Mouse (Mus musculus) activated CD4-positive, CD25-positive, alpha-beta regulatory T cell, adult 4 months (primary cell): ENCODE measurements around the gene Ccdc181. TPM values are rescaled to one million over a fixed set of nuclear protein-coding genes. Genes with fewer than 3 reads are reported as not detected.

Source experiments
- ATAC-seq: one replicate; pipeline ENCODE4 v1.8.0; 2017
- polyA plus RNA-seq, 2 experiments: library from polyadenylated mRNA; unstranded; fragments of 100-300 nt; shearing (Covaris generic); gene quantifications; one replicate each; pipeline ENCODE4 v1.2.1; 2017

Gene Ccdc181
- polyA plus RNA-seq, 2 experiments from 2014 or later, result 9.9 to 10.8 TPM

DNA sequence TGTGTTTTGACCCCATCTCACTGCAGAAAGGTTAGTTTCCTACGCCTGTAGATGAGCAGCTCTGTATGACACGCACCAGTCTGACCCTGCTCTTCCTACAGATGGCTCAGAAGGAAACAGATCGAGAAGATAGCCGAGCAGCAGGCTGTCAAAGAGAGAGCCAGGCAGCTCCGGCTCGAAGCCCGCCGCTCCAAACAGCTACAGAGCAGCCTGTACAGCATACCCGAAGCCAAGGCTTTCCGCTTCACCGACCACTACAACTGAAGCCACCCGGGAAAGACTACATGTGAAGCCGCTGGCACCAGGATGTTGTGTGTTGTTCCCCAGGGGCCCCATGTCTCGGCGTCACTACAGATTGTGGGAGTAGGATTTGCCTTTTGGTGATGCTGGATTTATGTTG, 12.0 kb downstream of the Ccdc181 start:
- ATAC-seq, result no peak

DNA sequence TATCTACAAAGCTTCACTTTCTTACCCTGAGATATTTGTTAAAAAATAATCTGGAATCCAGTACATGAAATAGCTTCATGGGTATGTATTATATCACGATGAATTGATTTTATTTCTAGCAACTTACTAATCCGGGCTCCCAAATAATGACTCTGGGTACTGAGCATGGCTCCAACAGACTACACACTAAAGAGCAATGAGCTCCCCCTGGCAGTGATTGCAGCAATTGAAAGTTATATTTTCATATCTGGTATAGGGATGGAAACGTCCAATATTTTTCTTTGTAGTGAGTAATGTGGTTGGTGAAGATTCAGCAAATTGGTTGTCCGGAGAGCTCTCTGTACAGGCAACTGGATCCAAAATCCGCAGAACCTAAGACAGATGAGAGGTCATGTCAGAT, 16.7 kb downstream of the Ccdc181 start:
- ATAC-seq, result no peak

DNA sequence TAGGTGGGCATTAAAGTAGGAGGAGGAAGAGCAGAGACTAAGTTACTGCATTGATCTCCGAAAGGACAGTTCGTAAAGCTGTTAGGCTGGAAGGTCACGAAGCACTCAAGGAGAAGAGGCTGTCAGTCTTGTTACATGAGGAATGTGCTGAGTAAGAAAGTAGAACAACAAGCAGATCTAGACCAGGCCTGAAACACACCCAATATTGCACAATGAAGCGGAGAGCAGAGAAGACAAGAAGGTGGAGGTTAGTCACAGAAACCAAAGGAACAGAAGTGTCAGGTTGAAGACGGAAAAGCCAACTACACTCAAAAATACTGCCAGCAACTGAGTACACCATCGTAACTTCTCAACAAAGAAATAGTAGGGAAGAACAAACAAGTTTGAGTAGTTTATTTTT, 18.7 kb downstream of the Ccdc181 start:
- ATAC-seq, result no peak

DNA sequence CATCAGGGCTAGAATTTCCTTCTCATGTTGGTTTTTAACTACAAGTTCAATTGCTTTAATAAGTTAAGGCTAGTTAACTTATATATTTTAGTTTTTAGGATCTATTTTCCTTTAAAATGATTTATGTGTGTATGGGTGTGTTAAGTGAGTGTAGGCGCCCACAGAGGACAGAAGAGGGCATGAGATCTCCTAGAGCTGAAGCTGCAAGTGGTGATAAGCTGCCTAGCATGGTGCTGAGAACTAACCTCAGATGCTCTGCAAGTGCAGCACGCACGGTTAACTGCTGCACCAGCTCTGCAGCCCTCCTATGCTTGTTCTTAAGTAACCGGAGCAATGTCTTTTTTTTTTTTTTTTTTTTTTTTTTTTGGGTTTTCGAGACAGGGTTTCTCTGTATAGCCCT, 21.1 kb downstream of the Ccdc181 start:
- no peak for ATAC-seq

DNA sequence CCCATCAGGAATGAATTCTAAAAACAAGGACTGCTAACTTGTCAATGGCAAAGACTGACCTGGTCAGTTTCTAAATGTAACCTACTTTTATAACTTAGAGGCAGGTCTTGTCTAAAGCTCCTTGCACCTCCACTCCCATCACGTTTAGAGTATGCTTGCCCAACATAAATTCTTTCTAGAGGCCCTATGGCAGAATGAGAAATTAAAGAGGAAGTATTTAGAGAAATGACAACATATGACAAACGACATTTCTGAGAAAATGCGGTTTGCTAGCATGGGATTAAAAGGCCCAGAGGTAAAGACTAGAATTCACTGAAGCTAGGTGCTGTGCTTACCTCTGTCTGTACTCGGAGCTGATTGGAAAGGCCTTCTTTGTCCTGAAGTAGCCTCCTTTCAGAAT, 26.6 kb downstream of the Ccdc181 start:
- ATAC-seq, result no peak

DNA sequence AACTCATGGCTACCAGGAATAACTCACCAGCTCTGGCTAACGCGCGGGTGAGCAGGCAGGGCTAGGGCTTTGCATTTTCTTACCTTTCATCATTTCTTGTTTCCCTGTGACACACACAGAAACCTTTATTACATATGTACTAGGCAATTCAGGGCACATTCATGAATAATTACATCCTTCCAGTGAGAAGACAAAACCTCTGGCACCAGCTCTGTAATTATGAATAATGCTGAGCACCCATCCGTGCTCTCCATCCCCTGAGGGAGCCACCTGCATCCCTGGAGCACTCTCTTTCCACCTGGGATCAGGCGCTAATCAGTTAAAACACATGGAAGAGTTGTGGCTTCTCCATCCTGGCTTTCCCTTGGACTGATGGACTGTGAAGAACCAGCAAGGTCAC, 28.4 kb downstream of the Ccdc181 start, which contains the start of gene Nme7:
Gene Nme7 (plus strand): TSS at position 301 of the 400 bp plus-strand sequence.
- ATAC-seq, result no peak

DNA sequence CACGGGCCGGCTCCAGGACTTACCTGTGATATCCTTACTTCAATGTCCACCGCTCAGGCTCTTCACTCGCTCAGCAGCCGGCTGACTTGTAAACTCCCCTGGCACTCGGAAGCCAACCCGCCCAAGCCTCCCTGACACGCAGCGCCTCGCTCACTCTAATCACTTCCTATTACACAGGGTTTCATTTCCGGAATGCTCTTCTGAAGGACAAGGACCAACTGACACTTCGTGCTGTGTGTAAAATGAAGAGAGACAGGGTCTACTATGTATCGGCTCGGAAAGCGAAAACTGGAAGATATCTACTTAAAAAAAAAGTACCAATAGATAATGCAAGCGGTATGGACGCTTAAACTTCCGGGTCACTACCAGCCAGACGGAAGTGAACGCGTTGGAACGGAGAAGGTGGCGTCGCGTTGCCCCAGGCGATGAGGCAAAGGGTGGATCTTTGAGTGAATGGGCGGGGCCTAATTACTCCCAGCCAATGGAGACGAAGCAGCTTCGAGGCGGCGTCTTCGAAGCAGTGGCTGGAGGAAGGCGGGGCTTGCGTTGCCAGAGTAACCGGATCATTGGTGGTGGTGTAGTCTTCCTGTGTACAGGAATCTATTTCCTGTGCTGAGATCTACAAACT, 31.9 kb downstream of the Ccdc181 start, which contains the start of gene Blzf1:
Gene Blzf1 (minus strand): TSS at position 366 of the 628 bp plus-strand sequence.
- peak; percentile 99 for ATAC-seq

DNA sequence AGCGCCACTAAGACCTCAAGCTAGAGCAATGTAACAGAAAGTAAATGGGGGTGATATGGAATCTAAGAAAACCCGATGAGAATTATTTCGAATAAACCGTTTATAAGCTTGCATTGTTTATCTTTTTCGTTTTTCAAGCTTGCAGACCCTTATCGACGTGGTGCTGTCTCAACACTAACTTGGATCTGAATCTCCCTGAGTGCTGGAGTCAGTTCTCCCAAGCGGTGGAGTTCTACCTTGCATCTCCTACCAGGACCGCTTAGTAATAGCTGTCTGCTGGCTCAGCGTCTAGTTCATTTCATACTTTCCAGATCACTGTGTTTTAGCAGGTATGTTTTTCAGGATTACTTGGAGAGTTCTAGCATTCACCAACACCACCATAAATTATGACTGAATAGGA, 32.5 kb downstream of the Ccdc181 start:
- ATAC-seq, result no peak

DNA sequence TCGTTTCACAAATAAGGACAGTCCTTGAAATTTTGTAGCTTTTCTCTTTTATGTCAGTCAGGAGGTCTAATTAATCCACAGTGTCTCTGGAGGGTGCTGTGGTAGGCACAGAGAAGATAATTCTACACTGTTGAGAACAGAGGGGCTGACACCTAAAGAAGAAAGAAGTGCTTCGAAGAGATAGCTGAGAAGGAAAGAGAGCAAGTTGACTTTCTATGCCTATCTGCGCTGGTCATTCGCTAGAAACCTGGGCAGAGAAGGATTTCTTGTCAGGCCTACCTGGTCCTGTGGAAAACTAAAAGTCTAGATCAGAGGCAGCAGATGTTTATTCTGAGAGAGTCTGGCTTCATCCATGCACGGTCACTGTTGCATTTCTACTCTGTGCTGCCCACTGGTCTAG, 38.7 kb downstream of the Ccdc181 start:
- no peak for ATAC-seq

DNA sequence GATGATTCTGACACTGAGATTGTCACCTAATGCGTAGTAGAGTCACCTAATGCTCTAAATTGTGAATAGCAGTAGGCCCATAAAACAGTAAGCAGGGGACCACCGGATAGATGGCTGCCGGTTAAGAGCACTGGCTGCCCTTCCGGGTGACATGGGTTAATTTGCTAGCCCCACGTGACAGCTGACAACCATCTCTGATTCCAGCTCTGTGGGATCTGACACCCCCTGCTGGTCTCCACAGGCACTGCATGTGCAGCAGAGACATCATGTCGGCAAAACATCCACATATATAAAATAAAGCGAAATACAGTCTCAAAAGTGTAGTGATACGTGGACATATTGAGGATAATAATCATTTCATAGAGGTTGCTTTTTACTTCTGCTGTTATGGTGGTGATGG, 39.9 kb downstream of the Ccdc181 start:
- ATAC-seq, result peak; percentile 28

DNA sequence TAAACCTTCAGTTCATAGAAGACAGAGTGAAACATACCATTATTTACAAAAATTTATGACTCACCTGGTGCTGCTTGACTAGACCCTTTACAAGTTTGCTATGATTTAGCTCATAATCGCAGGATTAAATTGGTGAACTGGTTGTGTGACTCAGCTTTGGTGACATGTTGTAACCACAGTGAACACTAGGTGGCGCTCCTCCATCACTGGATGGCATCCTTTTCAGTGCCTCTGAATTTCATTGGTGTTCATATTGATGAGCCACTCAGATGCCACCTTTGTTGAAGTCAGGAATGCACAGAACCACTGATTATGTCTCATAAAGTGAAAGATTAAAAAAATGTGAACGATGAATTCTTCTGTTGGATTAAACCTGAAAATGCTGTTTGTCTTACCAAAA, 41.3 kb downstream of the Ccdc181 start:
- peak; percentile 89 for ATAC-seq

DNA sequence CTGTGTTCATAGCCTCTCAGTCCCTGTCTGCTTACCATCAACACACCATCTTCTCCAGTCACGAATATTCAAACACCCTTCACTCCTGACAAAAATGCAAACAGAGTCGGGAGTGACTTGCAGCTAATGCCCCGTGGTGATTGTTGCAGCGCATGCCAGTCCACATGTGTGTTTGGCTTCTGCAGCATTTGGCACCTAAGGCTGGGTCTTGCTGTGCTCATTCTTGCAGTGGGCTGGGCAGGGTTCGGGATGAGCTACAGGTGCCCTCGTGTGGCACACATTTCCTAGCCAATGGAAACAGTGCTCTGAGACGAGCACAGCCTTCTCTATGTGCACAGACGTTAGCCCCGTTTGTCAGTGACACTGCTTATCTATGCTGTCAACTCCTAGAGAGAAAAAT, 41.9 kb downstream of the Ccdc181 start:
- ATAC-seq, result no peak

DNA sequence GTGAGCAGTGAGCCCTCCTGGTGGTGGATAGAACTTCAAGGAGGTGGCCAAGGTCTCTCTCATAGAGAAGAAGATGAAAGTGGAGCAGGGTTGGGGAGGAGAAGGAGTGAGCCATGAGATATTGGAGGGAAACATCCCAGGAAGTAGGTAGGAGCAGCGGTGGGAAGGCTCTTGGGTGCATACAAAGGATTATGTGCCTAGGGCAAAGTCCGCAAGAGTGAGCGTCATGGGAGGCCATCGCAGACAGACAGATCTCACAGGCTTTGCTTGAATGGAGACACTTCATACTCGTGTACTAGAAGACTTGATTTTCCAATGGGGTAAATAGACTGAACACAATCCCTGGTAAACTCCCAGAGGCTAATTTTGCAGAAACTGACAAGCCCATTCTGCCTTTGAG, 43.1 kb downstream of the Ccdc181 start:
- no peak for ATAC-seq

DNA sequence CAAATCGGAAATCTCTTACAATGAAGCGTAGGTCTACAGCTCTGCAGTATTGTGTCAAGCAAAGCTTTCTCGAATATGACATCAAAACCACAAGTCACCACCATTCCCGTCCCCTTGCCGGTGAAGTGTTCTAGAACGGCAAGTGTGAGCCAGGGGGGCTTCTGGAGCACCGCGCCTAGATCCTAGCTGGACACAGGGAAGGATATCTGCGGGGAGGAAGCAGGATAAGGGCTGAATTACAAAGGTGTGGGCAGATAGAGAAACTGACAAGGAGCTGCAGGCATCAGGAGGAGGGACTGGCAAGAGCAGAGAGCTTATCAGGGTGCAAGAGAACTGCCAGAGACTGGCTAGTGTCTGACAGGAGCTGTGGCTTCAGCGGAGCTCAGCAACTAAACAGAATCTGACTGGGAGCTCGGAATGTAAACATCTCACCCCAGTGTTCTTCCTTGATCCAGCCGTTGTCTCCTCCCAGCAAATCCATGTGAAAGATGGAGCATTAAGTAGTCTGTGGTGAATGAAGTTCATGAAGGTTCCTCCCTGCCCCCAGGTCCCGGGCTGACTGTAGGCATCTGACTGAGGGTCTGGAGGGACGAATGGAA, 44.3 kb downstream of the Ccdc181 start:
- no peak for ATAC-seq

DNA sequence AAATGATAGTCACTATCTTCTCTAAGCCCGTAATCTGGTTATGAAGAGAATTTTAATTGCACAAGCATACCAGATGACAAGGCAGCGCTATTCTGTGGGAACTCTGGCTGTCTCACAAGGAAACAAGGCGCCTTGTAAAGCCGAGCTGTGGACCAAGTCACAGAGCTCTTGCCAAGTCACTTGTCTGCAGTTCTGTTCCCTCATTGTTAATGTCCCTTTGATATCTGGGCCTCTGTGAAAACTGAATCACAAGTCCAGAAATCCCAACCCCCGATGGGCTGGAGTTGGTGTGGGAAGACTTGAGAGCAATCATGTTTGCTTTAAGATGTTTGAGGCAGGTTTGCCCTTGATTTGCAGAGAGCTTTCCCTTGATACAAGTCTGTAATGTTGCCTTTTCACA, 45.3 kb downstream of the Ccdc181 start:
- ATAC-seq, result no peak

DNA sequence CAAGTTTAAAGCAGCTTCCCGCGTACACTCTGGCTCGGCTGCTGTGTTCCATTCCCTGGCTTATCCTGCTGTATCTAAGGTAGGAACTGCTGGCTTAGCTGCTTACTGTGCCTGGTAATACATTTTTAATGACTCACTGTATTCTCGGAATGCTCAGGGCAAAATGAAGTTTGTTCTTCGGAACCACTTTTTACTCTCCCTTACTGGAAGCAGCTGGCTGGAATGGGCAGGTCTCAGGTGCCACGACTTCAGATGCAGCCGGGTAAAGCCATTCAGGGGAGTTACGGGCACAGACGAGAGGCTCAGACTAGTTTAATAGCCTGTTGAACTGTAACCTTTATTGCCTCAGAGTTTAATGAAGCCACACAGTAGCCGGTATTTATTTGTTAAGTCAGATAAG, 46.0 kb downstream of the Ccdc181 start:
- no peak for ATAC-seq

DNA sequence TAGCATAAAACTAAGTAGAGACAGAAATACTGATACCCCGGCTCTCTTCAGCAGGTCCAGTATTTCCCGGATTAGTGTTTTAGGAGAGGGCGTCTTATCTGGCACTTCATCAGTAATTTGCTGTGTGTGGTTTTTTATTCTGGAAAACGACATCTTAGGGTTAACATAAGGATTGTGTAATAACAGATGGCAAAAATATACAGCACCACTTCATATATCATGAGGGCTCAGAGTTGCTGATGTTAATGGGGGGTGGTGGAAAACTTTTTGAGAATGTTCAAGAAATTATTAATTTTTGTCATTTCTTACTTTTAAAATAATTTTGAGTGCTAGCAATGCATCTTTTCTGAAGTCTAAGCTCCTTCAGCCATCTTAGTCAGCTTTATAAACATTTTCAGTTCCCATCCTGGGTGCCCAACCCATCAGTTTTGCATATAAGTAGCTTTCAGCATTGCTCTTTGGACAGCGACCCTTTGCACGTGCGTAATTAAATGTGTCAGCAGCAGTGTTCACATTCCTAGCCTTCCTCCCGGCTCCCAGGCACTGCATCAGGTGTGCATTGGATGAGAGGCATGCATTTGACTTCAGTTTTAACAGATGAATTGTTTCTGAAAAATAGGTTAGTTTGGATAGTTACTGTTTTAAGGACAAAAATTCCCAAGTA, 47.7 kb downstream of the Ccdc181 start:
- ATAC-seq, result no peak

DNA sequence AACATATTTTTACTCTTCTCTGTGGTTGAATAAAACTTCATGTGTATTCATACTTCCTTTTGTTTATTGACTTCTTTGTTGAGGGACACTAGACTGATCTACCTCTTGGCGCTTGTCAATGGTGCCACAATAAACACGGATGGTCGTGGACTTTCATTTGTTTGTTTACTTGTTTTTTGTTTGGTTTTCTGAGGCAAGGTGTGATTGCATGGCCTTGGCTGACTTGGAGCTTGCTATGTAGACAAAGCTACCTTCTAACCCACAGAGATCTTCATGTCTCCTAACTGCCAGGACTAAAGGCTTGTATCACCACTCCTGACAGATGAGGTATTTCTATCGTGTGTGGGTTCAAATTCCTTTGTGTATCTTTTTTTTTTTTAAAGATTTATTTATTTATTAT, 48.8 kb downstream of the Ccdc181 start:
- no peak for ATAC-seq

DNA sequence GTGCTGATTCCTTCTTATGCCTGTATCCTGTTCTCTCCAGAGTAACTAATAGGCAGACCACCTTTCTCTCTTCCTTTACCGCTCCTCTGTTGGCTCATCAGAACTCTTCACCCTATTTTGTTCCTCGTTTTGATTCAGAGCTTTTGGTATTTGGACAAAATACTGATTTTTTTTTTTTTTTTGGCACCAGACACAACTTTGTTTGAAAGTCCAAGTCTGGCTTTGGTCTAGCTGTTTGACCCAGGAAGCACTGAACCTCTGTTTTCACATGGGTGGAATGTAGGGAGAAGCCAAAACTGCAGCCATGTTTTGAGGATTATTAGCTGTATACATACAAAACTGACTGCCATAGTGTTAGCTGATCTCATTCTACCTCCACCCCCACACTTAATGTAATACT, 49.5 kb downstream of the Ccdc181 start:
- no peak for ATAC-seq

DNA sequence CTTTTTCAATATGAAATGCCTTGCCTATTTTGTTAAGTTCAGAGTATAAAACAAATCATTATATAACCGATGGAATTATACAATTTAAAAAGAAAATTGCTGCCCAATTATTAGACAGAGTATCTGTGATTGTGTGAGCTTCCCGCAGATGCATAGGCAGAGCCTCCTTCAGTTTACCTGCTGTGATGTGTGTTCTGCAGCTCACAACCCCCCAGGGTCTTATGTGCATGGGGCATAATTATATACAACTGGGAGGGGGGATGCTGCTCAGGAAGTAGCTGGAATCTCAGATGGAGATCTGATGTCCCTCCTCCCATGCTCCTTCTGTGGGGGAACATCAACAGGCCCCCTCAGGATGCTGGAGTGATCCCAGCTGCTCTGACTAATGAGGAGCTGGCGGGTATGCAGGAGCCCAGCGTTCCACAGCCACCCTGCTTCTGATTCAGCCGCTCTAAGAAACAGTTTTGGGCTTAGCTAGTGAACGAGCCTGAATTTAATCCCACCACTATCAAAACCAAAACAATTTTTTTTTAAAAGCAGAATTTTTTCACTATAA, 51.3 kb downstream of the Ccdc181 start:
- no peak for ATAC-seq

DNA sequence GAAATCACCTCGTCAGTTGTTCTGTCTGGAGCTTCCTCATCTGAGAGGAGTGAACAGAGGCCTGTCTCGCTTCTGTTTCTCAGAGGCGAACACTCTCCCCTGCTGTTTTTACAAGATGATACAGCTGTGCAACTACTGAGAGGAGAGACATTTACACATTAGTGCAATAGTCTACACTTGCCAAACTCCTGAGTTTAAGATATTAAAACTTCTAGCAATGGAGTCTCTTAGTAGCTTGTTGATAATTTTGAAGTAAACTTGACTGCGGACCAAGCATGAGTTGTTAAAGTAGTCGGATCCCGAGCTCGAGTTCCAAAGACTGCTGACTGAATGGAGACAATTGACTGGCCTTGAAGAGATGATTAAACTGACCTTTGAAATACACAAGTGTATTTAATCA, 52.4 kb downstream of the Ccdc181 start:
- no peak for ATAC-seq

DNA sequence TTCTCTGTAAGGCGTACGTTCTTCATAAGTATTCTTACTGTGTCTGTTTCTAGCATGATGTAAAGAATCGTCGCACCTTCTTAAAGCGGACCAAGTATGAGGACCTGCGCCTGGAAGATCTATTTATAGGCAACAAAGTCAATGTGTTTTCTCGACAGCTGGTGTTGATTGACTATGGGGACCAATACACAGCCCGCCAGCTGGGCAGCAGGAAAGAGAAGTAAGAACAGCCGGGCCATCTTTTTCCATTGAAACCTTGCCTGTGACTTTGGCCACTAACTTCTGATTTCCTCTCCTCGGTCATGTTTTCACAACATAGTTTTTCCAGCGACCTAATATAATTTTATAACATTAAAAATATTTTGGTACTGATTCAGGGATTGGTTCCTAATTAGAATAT, 57.2 kb downstream of the Ccdc181 start:
- ATAC-seq, result no peak

DNA sequence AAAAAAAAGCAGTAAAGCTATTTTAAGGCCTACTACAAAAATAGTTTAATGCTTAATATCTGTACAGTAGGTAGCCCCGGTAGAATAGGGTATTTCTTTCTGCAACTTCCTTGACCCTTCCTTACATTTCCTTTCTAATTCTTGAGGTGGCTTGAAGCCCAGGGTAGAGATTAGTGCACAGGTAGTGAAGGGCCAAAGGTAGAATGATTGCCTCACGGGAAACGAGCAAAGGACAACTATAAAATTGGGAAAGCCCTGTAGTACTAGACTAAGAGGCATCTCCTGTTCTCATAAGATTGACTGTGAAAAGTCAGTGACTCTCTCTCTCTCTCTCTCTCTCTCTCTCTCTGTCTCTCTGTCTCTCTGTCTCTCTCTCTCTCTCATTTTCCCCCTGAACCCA, 60.0 kb downstream of the Ccdc181 start:
- no peak for ATAC-seq

DNA sequence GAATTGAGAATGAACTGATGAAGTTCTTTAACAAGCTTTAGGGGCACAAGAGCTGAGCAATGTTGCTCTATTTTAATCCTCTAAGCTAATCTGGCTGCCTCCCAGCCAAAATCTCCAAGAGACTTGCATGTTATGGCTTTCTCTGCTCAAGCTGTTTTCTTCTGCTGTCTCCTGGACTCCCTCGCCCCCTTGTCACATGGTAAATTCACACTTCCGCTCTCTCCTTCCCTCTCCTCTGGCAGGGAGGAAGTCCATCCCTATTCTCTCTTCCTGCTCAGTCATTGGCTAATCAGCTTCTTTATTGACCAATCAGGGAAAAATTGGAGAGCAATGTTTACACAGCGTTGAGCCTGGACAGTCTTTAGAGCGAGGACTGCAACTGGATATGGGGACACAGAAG, 60.5 kb downstream of the Ccdc181 start:
- no peak for ATAC-seq
